Mouse (Mus musculus) megakaryocyte, embryonic 14.5 days (primary cell): ENCODE measurements at regions not wholly inside any gene's neighbourhood (a gene's known extent, or its start where the extent isn't known, plus 50 kb on each side); places are given as distances from the start of the nearest gene placed in this dataset.

Experiments
- FLI1 ChIP-seq: IDR thresholded peaks from 2 replicates; pipeline ENCODE4 v1.6.1; 2012; ENCODE audit warnings: low read length, inconsistent platforms, mixed read lengths
- GATA1 ChIP-seq: IDR thresholded peaks from 3 replicates; pipeline ENCODE4 v1.6.1; 2012; ENCODE audit warnings: mixed read lengths, low read length, inconsistent platforms, borderline replicate concordance

- TF ChIP-seq FLI1, result no peak
- TF ChIP-seq GATA1, result no peak
These were observed 651.5 kb downstream of the Nr2f2 start for GRCm38 (mm10) chr7:69715081-69715480.
